Mouse (Mus musculus): ENCODE measurements at regions not wholly inside any gene's neighbourhood (a gene's known extent, or its start where the extent isn't known, plus 50 kb on each side); places are given as distances from the start of the nearest gene placed in this dataset.

- no peak for DNase-seq
Measured at GRCm38 (mm10) chr2:105454353-105454752, 55.2 kb upstream of the Rcn1 start.

- DNase-seq: no peak
Measured at GRCm38 (mm10) chr2:105454836-105455235, 55.7 kb upstream of the Rcn1 start.

GRCm38 (mm10) chr2:105458643-105459042 lies 59.5 kb upstream of the Rcn1 start:
- DNase-seq: no peak

- DNase-seq: no peak
Measured at GRCm38 (mm10) chr2:105459512-105459911, 60.4 kb upstream of the Rcn1 start.

GRCm38 (mm10) chr2:105465630-105466029 lies 66.5 kb upstream of the Rcn1 start:
- no peak for DNase-seq

- DNase-seq: peak; percentile 37
Measured at GRCm38 (mm10) chr2:105468930-105469329, 69.8 kb upstream of the Rcn1 start.

GRCm38 (mm10) chr2:105476028-105476677 lies 77.0 kb upstream of the Rcn1 start:
- no peak for DNase-seq

GRCm38 (mm10) chr2:105481990-105482592 lies 83.0 kb upstream of the Rcn1 start:
- DNase-seq: no peak

GRCm38 (mm10) chr2:105484496-105484895 lies 85.4 kb upstream of the Rcn1 start:
- DNase-seq: no peak

GRCm38 (mm10) chr2:105485286-105485685 lies 86.2 kb upstream of the Rcn1 start:
- DNase-seq: no peak

- peak; percentile 91 for DNase-seq
Measured at GRCm38 (mm10) chr2:105495796-105496195, 96.7 kb upstream of the Rcn1 start.

GRCm38 (mm10) chr2:105504197-105504596 lies 105.1 kb upstream of the Rcn1 start:
- no peak for DNase-seq

- no peak for DNase-seq
Measured at GRCm38 (mm10) chr2:105505554-105505953, 106.4 kb upstream of the Rcn1 start.

GRCm38 (mm10) chr2:105507160-105507559 lies 108.0 kb upstream of the Rcn1 start:
- no peak for DNase-seq

- no peak for DNase-seq
Measured at GRCm38 (mm10) chr2:105510816-105511215, 111.7 kb upstream of the Rcn1 start.

- no peak for DNase-seq
Measured at GRCm38 (mm10) chr2:105511690-105512089, 112.6 kb upstream of the Rcn1 start.

GRCm38 (mm10) chr2:105514226-105514625 lies 115.1 kb upstream of the Rcn1 start:
- DNase-seq: no peak

- no peak for DNase-seq
Measured at GRCm38 (mm10) chr2:105514881-105515280, 115.8 kb upstream of the Rcn1 start.

- no peak for DNase-seq
Measured at GRCm38 (mm10) chr2:105515326-105515725, 116.2 kb upstream of the Rcn1 start.

GRCm38 (mm10) chr2:105516267-105517133 lies 117.4 kb upstream of the Rcn1 start:
- DNase-seq: no peak

- peak; percentile 57 for DNase-seq
Measured at GRCm38 (mm10) chr2:105521841-105522240, 122.7 kb upstream of the Rcn1 start.

GRCm38 (mm10) chr2:105523297-105523802 lies 124.2 kb upstream of the Rcn1 start:
- peak; percentile 14 for DNase-seq

- no peak for DNase-seq
Measured at GRCm38 (mm10) chr2:105525111-105525610, 126.0 kb upstream of the Rcn1 start.

Measured in kidney, adult 9 months (tissue).